Mouse (Mus musculus) limb, embryonic 10.5 days (tissue): ENCODE results near the gene Slc9a9. TPM values are rescaled to one million over a fixed set of nuclear protein-coding genes. Genes with fewer than 3 reads are reported as not detected.
A peak's percentile ranks its signal among the peaks of the same experiment; 100 is the strongest.

Experiments
- DNase-seq: peaks from one replicate; pipeline ENCODE4 v3.0.0-alpha.2; 2017; ENCODE audit warnings: low spot score
- H3K27ac ChIP-seq: fragments of 300-500 bp; sonication (generic); 2 replicates; pipeline ENCODE4 v1.5.1; 2016; ENCODE audit warnings: mild to moderate bottlenecking
- H3K27me3 ChIP-seq: fragments of 300-500 bp; sonication (generic); 2 replicates; pipeline ENCODE4 v1.6.1; 2016; ENCODE audit warnings: low read depth, mild to moderate bottlenecking; ENCODE audit not compliant: poor library complexity, severe bottlenecking
- H3K36me3 ChIP-seq: fragments of 300-500 bp; sonication (generic); 2 replicates; pipeline ENCODE4 v1.6.1; 2016; ENCODE audit warnings: mild to moderate bottlenecking, moderate library complexity
- H3K4me1 ChIP-seq: fragments of 300-500 bp; sonication (generic); 2 replicates; pipeline ENCODE4 v1.6.1; 2016
- H3K4me3 ChIP-seq: fragments of 300-500 bp; sonication (generic); 2 replicates; pipeline ENCODE4 v1.5.1; 2016; ENCODE audit warnings: mild to moderate bottlenecking, moderate library complexity
- H3K9me3 ChIP-seq: fragments of 300-500 bp; sonication (generic); replicated peaks from 2 replicates; pipeline ENCODE4 v1.6.1; 2016; ENCODE audit warnings: mild to moderate bottlenecking
- WGBS: fragments of 180-500 bp; shearing (Covaris S2); methylation state at CpG from one replicate; pipeline ENCODE4 v1.1.7; 2016; 5-methylcytosine and 5-hydroxymethylcytosine counted together
- polyA plus RNA-seq: library from polyadenylated mRNA; unstranded; fragments of >200 nt; fragmentation: Nextera tagmentation; extraction: Ambion mirVana; gene quantifications from 2 replicates; pipeline ENCODE4 v1.2.1, GENCODE M21; 2016

The Slc9a9 gene
- polyA plus RNA-seq, 1 experiment from 2014 or later: 1.5 TPM

DNA sequence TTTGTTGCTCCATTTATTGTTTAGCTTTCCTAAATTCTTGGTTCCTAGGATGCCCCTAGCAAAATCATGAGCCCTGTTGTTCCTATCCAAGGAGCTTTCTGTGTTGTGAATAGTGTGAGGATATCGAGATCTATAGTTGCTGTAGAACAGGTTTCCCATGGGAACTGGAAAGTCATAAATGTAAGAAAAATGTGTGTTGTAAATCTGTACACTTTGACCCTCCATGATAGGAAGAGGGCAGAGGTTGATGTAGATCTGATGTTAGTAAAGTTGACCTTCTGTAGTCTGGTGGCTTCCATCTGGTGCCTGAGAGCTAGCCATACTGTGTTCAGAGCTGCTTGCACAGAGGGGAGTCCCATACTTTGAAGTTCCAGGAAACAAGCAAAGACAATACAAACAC, 151.6 kb downstream of the Slc9a9 start:
- WGBS: 88% methylated on average over 1 of the region's 1 CpGs

DNA sequence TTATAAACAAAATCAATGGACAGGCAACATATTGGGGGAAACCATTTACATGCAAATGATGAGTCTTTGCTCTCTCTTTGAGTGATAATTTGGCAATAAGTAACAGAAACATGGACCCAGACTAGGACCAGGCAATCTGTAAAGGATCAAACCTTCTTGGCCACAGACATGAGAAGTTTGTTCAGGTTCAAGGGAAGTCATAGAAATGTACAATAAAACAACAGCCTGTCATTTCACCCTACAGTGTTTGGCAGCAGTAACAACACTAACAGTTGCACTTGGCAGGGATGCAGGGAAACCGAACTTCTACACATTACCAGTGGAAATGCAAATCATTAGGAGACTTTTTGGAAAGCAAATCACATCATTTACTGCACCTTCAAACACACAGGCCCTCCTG, 164.1 kb downstream of the Slc9a9 start:
- no peaks in the 10 kb centered on the region for H3K9me3 ChIP-seq
- H3K4me1 ChIP-seq: peaks cover 4% of the 10 kb centered on the region; the same call in 1 of the 2 replicates
- 85% methylated on average over 1 of the region's 1 CpGs for WGBS
- H3K27ac ChIP-seq: no peak overlapping the region
- no peak overlapping the region for H3K4me3 ChIP-seq
- no peaks in the 10 kb centered on the region for H3K36me3 ChIP-seq
- no peaks in the 10 kb centered on the region for H3K27me3 ChIP-seq
- DNase-seq: peak; percentile 1

More for the DNA sequence above, 151.6 kb downstream of the Slc9a9 start:
- H3K4me3 ChIP-seq: no peak overlapping the region
- H3K9me3 ChIP-seq: no peaks in the 10 kb centered on the region
- no peaks in the 10 kb centered on the region for H3K27me3 ChIP-seq
- 0 out of 2 replicates have a peak, but pooled peaks cover 2% of the 10 kb centered on the region for H3K4me1 ChIP-seq
- H3K36me3 ChIP-seq: no peaks in the 10 kb centered on the region
- no peak overlapping the region for H3K27ac ChIP-seq
- no peak for DNase-seq

DNA sequence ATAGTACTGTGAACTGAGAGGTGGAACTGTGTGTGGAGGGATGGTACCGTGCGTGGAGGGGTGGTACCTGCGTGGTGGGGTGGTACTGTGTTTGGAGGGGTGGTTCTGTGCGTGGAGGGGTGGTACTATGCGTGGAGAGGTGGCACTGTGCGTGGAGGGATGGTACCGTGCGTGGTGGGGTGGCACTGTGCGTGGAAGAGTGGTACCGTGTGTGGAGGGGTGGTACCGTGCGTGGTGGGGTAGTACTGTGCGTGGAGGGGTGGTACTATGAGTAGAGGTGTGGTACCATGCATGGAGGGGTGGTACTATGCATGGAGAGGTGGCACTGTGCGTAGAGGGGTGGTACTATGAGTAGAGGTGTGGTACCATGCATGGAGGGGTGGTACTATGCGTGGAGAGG, 167.7 kb downstream of the Slc9a9 start:
- DNase-seq: no peak
- no peaks in the 10 kb centered on the region for H3K9me3 ChIP-seq
- no peaks in the 10 kb centered on the region for H3K4me1 ChIP-seq
- no peaks in the 10 kb centered on the region for H3K27me3 ChIP-seq
- WGBS: 94% methylated on average over 15 of the region's 15 CpGs
- H3K36me3 ChIP-seq: no peaks in the 10 kb centered on the region
- H3K27ac ChIP-seq: no peak overlapping the region
- no peak overlapping the region for H3K4me3 ChIP-seq

DNA sequence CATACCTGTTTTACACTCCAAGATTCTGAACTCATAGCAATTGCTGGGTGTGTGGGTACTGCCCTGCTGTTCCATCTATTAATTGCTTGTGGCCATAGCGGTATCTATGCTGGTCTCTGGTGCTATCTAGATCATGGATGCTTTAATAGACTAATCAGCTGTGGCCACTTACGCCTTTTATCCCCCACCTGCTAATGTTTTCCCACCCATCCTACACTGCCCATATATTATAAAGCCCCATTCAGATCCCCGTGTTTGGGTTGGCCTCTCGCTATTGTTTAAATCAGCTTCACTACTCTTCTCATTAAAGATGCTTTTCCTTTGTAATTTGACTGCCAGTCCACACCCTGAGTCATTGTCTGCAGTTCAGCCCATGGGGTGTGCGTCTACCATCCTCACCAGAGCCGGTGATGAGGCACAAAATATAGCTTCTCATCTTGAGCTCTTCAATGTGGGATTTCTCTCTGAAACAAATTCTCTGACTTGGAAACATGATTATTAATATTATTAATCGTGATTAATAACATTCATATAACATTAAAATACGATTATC, 168.8 kb downstream of the Slc9a9 start:
- WGBS: 90% methylated on average over 8 of the region's 8 CpGs
- H3K27me3 ChIP-seq: no peaks in the 10 kb centered on the region
- H3K27ac ChIP-seq: no peak overlapping the region
- no peak for DNase-seq
- no peaks in the 10 kb centered on the region for H3K4me1 ChIP-seq
- no peak overlapping the region for H3K4me3 ChIP-seq
- no peaks in the 10 kb centered on the region for H3K9me3 ChIP-seq
- no peaks in the 10 kb centered on the region for H3K36me3 ChIP-seq

GRCm38 (mm10) chr9:94839204-94839603, 169.5 kb downstream of the Slc9a9 start:
- H3K27me3 ChIP-seq: no peaks in the 10 kb centered on the region
- no peak overlapping the region for H3K27ac ChIP-seq
- WGBS: 92% methylated on average over 11 of the region's 11 CpGs

GRCm38 (mm10) chr9:94840398-94840797, 170.7 kb downstream of the Slc9a9 start:
- no peaks in the 10 kb centered on the region for H3K9me3 ChIP-seq
- no peaks in the 10 kb centered on the region for H3K4me1 ChIP-seq
- no peaks in the 10 kb centered on the region for H3K36me3 ChIP-seq
- 87% methylated on average over 5 of the region's 5 CpGs for WGBS
- no peak for DNase-seq
- no peak overlapping the region for H3K27ac ChIP-seq
- no peak overlapping the region for H3K4me3 ChIP-seq
- no peaks in the 10 kb centered on the region for H3K27me3 ChIP-seq

More at GRCm38 (mm10) chr9:94839204-94839603, 169.5 kb downstream of the Slc9a9 start:
- Histone ChIP-seq H3K4me3 (no peak overlapping the region), H3K9me3 (no peaks in the 10 kb centered on the region), H3K4me1 (no peaks in the 10 kb centered on the region), H3K36me3 (no peaks in the 10 kb centered on the region)
- no peak for DNase-seq

DNA sequence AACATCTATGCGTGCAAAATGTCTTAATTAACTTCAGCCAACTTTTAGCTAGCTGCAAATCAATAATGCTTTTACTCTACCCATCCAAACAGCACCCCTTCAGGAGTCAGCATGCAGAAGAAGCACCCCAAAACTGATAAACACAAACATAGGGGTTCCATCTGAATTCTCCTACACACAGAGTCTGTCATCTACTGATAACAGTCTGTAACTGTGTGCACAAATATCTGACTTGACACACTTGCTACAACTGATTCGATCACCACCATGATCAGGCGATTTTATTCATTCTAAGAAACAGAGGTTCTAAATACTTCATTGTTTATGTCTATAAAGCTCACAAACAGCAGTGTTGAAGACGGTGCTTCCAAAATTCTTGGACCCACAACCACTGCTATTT, 171.3 kb downstream of the Slc9a9 start:
- no peaks in the 10 kb centered on the region for H3K9me3 ChIP-seq
- H3K4me1 ChIP-seq: no peaks in the 10 kb centered on the region
- DNase-seq: no peak
- no peak overlapping the region for H3K27ac ChIP-seq
- H3K36me3 ChIP-seq: no peaks in the 10 kb centered on the region
- no peak overlapping the region for H3K4me3 ChIP-seq
- 93% methylated on average over 4 of the region's 4 CpGs for WGBS
- no peaks in the 10 kb centered on the region for H3K27me3 ChIP-seq

DNA sequence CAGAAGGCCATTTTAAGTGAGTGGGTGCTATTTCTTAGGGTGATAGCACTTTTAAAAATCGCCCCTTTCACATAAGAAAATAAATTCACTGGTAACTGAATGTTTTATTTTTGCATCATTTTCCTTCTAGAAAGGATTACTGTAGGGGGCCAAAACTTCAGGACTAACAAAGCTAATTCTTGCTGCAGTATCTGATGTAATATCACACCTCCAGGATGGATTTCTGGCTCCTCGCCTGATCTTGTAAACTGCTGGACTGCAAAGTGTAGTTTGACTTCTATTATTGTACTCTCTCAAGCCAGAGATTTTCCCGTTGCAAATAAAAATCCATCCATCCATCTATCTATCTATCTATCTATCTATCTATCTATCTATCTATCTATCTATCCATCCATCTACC, 174.5 kb downstream of the Slc9a9 start:
- DNase-seq: no peak
- no peaks in the 10 kb centered on the region for H3K27me3 ChIP-seq
- H3K36me3 ChIP-seq: no peaks in the 10 kb centered on the region
- WGBS: 91% methylated on average over 3 of the region's 3 CpGs
- H3K27ac ChIP-seq: no peak overlapping the region
- no peaks in the 10 kb centered on the region for H3K4me1 ChIP-seq
- H3K4me3 ChIP-seq: no peak overlapping the region
- H3K9me3 ChIP-seq: no peaks in the 10 kb centered on the region

DNA sequence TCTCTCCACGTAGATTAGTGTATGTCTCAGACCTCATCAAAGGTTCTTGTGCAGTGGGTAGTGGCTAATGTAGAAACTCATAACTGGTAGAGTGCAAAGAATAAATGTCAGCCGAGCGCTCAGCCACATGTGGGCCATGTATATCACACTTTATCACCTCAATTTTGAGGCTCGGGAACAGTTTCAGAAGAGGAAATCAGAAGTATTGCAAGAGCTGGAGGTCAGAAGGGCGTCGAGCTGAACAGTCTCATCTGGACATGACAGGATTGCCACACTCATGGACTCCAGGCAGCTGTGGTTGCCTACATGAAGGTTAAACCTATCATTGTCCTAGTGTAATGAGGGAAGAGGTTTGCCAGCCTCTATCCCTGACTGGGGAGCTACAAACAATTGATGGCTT, 177.9 kb downstream of the Slc9a9 start:
- DNase-seq: no peak
- no peaks in the 10 kb centered on the region for H3K4me1 ChIP-seq
- H3K4me3 ChIP-seq: no peak overlapping the region
- H3K27ac ChIP-seq: no peak overlapping the region
- H3K27me3 ChIP-seq: no peaks in the 10 kb centered on the region
- H3K36me3 ChIP-seq: no peaks in the 10 kb centered on the region
- 92% methylated on average over 6 of the region's 6 CpGs for WGBS
- no peaks in the 10 kb centered on the region for H3K9me3 ChIP-seq

DNA sequence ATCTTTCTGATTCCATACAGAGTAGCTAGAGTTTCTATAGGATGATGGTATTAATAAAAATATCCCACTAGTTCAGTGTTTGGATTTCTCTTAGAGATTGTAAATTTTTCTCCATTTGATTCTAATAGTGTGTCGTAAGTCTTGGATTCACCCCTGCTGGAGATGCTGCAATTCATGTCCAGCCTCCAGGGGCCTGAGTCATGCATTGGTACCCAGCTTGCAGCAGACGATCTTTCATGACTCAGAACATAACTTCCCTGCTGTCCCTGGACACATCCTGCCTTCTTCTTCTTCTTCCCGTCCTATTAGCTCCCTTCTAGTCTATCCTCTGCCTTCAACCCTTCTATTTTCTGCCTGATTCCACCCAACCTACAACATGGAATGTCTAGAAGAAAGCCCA, 181.8 kb downstream of the Slc9a9 start:
- H3K27me3 ChIP-seq: no peaks in the 10 kb centered on the region
- H3K36me3 ChIP-seq: no peaks in the 10 kb centered on the region
- H3K4me1 ChIP-seq: no peaks in the 10 kb centered on the region
- H3K4me3 ChIP-seq: no peak overlapping the region
- DNase-seq: no peak
- 76% methylated on average over 3 of the region's 3 CpGs for WGBS
- H3K9me3 ChIP-seq: no peaks in the 10 kb centered on the region
- H3K27ac ChIP-seq: no peak overlapping the region

DNA sequence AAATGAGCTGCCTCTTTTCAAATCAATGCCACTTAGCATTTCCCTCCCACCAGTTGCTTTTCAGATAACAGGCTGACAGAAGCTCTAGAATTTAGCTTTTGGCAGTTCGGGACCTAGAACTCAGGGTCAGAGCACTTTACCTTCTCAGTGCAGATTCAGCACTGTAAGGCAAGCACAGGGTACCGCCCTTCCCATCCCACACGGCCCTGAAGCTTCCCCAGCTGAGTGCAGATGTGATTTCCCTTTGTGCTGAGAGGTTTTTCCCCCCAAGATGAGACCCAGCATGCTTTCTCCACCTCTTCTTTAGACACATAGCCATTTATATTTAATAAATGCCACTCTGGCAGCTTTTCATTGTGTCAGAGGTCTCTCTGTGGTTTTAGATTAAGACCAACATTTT, 186.4 kb downstream of the Slc9a9 start:
- Histone ChIP-seq H3K27ac (no peak overlapping the region), H3K9me3 (no peaks in the 10 kb centered on the region), H3K4me1 (no peaks in the 10 kb centered on the region), H3K4me3 (no peak overlapping the region), H3K27me3 (no peaks in the 10 kb centered on the region), H3K36me3 (no peaks in the 10 kb centered on the region)
- WGBS: 66% methylated on average over 3 of the region's 3 CpGs
- no peak for DNase-seq

- DNase-seq: no peak
- Histone ChIP-seq H3K27ac (no peak overlapping the region), H3K27me3 (no peaks in the 10 kb centered on the region), H3K4me3 (no peak overlapping the region), H3K4me1 (no peaks in the 10 kb centered on the region), H3K36me3 (no peaks in the 10 kb centered on the region), H3K9me3 (no peaks in the 10 kb centered on the region)
- WGBS: 79% methylated on average over 1 of the region's 1 CpGs
These were observed 198.8 kb downstream of the Slc9a9 start for GRCm38 (mm10) chr9:94868557-94868956.

DNA sequence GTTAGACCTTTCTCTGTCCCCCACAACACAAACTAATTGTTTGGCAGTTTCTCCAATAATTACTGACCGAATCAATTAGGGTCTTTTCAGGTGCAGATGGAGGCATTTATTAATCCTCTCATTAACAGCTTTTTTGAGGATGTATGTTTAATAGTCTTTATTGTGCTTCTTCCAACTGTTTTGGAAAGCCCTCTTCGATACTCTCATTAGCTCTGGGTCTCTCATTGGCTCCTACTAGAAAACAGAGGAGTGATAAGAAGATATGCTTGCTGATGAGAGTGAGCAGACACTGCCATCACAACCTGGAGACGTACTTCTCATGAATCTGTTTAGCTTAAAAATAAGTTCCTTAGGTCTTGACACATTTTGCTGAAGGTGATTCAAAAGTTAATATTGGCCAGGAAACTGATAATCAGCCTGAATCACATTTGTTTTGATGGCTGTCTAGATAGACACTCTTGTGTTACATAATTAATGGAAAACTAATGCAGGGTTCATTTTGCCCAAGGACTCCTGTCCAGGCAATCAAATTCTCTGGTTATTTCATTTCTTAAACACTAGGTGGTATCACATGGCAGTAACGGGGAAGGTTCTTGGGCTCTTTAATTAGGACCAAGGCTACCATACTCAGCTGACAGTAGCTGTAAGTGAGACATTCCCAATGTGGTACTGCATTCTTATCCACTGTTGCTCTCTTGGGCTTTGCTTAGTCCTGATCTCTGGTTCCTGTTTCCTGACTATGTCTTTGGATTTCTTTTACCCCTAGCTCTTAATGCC, 199.5 kb downstream of the Slc9a9 start:
- 75% methylated on average over 4 of the region's 4 CpGs for WGBS
- H3K36me3 ChIP-seq: no peaks in the 10 kb centered on the region
- no peaks in the 10 kb centered on the region for H3K4me1 ChIP-seq
- H3K27me3 ChIP-seq: no peaks in the 10 kb centered on the region
- H3K4me3 ChIP-seq: no peak overlapping the region
- no peaks in the 10 kb centered on the region for H3K9me3 ChIP-seq
- H3K27ac ChIP-seq: no peak overlapping the region
- no peak for DNase-seq
